Mouse (Mus musculus) lung, embryonic 15.5 days (tissue): ENCODE results near the gene Fkbp11. TPM values are rescaled to one million over a fixed set of nuclear protein-coding genes. Genes with fewer than 3 reads are reported as not detected.

Experiments
- ATAC-seq: fragments of 200-750 bp; cut with Nextera tagmentation; 2 replicates; pipeline ENCODE4 v1.8.0; 2017; ENCODE audit warnings: moderate number of reproducible peaks, borderline replicate concordance; ENCODE audit not compliant: low FRiP score, low TSS enrichment; ENCODE audit errors: extremely low read depth
- H3K27ac ChIP-seq: fragments of 300-500 bp; sonication (generic); 2 replicates; pipeline ENCODE4 v1.5.1; 2015; ENCODE audit warnings: moderate library complexity, mild to moderate bottlenecking, inconsistent platforms
- H3K27me3 ChIP-seq: fragments of 300-500 bp; sonication (generic); 2 replicates; pipeline ENCODE4 v1.6.1; 2015; ENCODE audit warnings: inconsistent platforms
- H3K36me3 ChIP-seq: fragments of 300-500 bp; sonication (generic); 2 replicates; pipeline ENCODE4 v1.6.1; 2015; ENCODE audit warnings: inconsistent platforms
- H3K4me1 ChIP-seq: fragments of 300-500 bp; sonication (generic); 2 replicates; pipeline ENCODE4 v1.6.1; 2015; ENCODE audit warnings: inconsistent platforms
- H3K4me2 ChIP-seq: fragments of 300-500 bp; sonication (generic); 2 replicates; pipeline ENCODE4 v1.6.1; 2015; ENCODE audit warnings: inconsistent platforms, mild to moderate bottlenecking, moderate library complexity
- H3K4me3 ChIP-seq: fragments of 300-500 bp; sonication (generic); 2 replicates; pipeline ENCODE4 v1.5.1; 2015; ENCODE audit warnings: mild to moderate bottlenecking, inconsistent platforms
- H3K9ac ChIP-seq: fragments of 300-500 bp; sonication (generic); 2 replicates; pipeline ENCODE4 v1.6.1; 2015; ENCODE audit warnings: inconsistent platforms
- H3K9me3 ChIP-seq: fragments of 300-500 bp; sonication (generic); 2 replicates; pipeline ENCODE4 v1.6.1; 2016; ENCODE audit warnings: inconsistent platforms
- WGBS: fragments of 180-500 bp; shearing (Covaris S2); methylation state at CpG from one replicate; pipeline ENCODE4 v1.1.7; 2015; 5-methylcytosine and 5-hydroxymethylcytosine counted together
- polyA plus RNA-seq: library from polyadenylated mRNA; unstranded; fragments of >200 nt; fragmentation: Nextera tagmentation; extraction: Ambion mirVana; gene quantifications from 2 replicates; pipeline ENCODE4 v1.2.1, GENCODE M21; 2015

Fkbp11 gene
- polyA plus RNA-seq, result 30.0 and 32.6 TPM in 2 replicates

DNA sequence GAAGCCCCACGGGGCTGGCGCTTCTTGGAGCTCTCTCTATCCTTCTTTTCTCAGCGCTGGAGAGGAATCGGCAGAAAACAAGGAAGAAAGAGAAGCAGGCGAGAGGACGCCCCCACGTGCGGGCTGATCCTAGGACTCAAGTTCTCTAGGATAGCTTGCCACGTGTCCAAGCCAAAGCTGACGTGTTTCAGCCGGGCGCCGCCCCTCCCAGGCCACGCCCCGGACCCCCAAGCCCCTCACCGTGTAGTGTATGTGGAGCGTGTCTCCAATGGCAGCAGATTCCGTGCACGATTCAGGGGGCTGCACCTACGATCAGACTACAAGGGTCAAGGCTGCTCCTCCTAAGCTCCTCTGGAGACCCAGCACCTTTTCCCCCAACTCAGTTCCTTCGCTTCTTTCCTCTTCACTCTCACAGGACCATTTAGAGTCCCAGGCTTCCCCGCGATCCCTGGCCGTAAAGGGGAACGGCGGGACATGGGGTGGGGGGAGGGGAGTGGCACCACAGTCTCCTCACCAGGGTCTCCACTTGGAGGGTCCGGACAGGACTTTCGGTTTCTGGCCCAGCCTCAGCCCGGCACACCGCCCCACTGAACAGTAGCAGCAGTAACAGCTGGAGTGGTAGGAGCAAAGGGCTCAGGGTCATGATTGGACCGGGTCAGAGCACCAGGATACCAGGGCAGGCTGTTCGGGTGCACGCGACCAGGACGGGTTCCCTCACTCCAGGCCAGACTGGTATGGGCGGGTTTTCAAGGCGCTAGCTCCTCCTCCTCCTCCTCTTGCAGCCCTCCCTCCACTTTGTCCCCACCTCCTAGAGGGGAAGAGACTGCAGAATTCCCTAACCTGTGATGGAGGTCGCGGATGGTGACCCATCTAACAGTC is at the start of gene Fkbp11:
Fkbp11 (minus strand) TSS at position 756 of the 879 bp plus-strand sequence.
- H3K4me2 ChIP-seq, result peak within 1 kb of the TSS; percentile 97
- peak; percentile 85 for ATAC-seq
- peaks cover 16% of the 10 kb centered on the region for H3K27me3 ChIP-seq
- H3K4me3 ChIP-seq, result peak within 1 kb of the TSS; percentile 60
- H3K9me3 ChIP-seq, result no peaks in the 10 kb centered on the region
- WGBS, result under 1% methylated on average over 39 of the region's 39 CpGs
- H3K4me1 ChIP-seq, result peaks cover 29% of the 10 kb centered on the region
- peak within 1 kb of the TSS; percentile 55 for H3K9ac ChIP-seq
- no peaks in the 10 kb centered on the region for H3K36me3 ChIP-seq
- no peak within 1 kb of the TSS for H3K27ac ChIP-seq

DNA sequence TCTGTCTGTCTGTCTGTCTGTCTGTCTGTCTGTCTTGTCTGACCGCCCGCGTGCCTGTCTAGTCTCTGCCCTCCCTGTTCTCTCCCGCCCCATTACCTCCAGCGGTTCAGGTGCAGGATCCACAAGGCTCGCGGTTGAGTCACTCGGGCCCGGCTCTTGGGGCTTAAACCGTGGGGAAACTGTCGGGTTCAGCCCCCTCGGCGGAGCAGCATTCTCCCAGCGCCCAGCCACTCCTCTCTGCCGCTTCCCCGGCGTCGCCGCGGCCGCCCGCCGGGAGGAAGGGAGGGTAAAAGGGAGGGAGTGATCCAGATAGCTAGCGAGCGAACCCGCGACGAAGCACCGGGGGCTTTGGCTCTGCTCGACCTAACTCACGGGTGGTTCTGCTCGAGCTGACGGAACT is 49.8 kb upstream of the Fkbp11 start, which contains the start of gene Wnt10b:
Wnt10b (minus strand) TSS at position 389 of the 400 bp plus-strand sequence.
- H3K4me3 ChIP-seq, result peak within 1 kb of the TSS; percentile 26
- no peaks in the 10 kb centered on the region for H3K36me3 ChIP-seq
- WGBS, result under 1% methylated on average over 24 of the region's 33 CpGs
- no peaks in the 10 kb centered on the region for H3K9me3 ChIP-seq
- peak within 1 kb of the TSS; percentile 46 for H3K4me2 ChIP-seq
- peaks cover 98% of the 10 kb centered on the region for H3K27me3 ChIP-seq
- no peak within 1 kb of the TSS for H3K27ac ChIP-seq
- H3K4me1 ChIP-seq, result peaks cover 35% of the 10 kb centered on the region
- H3K9ac ChIP-seq, result no peak within 1 kb of the TSS; the same call in 1 of the 2 replicates
- ATAC-seq, result no peak

DNA sequence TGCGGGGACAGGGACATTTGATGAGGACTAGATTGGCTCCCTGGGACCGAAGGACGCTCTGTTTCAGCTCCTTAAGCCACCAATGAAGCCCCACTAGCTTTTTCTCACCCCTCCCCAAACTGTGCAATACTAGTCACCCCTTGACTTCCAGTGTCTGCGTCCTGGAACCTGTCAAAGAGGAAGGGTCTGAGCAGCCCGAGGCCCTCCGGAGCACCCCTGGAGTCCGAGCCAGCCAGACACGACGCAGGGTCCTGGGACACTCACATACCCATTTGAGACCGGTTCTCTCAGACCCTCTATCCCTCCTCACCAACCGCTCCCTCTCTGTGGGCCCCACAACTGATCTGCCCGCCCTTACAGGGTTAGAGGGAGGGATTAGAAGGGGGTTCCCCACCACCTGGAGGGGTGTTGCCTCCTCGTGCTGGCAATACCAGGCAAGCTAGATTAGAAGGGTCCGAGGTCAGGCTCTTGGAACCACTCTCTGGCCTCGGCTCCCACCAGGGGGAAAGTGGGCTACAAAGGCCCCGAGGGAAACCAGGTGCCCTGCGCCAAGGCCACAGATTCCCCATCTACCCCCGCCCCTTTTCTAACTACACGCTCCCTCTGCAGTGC is 49.1 kb upstream of the Fkbp11 start:
- Histone ChIP-seq H3K9me3 (no peaks in the 10 kb centered on the region), H3K4me2 (peak overlapping the region; percentile 53; the same call in 1 of the 2 replicates), H3K9ac (no peak overlapping the region), H3K27me3 (peaks cover 100% of the 10 kb centered on the region), H3K4me3 (0 out of 2 replicates have a peak overlapping the region, but pooled peaks have one; percentile 26), H3K27ac (no peak overlapping the region), H3K4me1 (peaks cover 42% of the 10 kb centered on the region), H3K36me3 (no peaks in the 10 kb centered on the region)
- no peak for ATAC-seq
- WGBS, result 3% methylated on average over 19 of the region's 19 CpGs

DNA sequence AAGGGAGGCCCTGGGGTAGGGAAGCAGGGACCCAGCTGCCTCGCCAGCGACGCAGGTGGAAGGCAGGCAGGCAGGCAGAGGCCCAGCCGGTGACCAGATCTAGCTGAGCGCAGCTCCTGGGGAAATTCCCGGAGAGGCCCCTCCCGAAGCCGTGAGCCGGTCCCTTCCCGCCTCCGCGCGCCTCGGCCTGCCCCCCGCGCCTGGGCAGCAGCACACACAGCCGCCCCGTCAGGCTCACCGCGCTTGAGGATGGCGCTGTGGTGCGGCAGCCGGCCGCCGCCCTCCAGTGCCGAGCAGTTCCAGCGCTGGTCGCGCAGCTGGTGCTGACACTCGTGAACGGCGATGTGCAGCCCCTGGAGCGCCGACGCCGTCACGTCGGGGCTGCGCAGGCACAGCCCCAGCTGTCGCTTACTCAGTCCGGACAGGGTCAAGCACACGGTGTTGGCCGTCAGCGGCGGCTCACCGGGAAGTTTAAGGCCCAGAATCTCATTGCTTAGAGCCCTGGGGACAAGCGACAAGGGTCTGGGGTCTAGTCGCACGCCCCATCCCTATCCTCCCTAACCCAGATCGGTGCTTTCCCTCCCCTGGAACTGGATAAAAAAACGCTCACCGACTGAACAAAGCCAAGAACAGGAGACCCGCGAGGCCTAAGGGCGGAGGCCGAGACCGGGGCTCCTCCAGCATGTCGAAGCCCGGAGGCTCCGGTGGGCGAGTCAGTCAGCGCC is 48.4 kb upstream of the Fkbp11 start:
- Histone ChIP-seq H3K27ac (no peak overlapping the region), H3K4me2 (peak overlapping the region; percentile 53), H3K4me1 (peaks cover 45% of the 10 kb centered on the region), H3K36me3 (no peaks in the 10 kb centered on the region), H3K27me3 (peaks cover 100% of the 10 kb centered on the region), H3K9me3 (no peaks in the 10 kb centered on the region), H3K4me3 (peak overlapping the region; percentile 28), H3K9ac (no peak overlapping the region)
- WGBS, result 2% methylated on average over 52 of the region's 62 CpGs
- ATAC-seq, result peak; percentile 36; the same call in 1 of the 2 replicates

DNA sequence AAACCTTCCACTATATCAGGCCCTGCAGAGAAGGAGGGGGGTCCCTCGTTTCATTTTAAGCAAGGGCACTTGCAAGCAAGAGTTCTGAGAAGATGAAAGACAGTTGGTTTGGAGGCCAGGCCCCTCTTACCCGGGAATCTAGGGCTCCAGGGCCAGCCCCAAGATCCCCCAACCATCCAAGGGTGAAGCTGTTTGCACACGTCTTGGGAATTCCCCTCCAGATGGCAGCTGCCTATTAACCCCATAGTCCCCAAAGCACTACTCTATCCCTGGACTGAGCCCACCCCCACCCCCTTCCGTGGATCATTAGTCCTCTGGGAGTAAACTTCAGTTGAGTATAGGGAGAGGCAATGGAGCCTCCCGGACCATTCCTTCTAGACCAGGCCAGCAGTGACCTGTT is 47.5 kb upstream of the Fkbp11 start:
- ATAC-seq, result no peak
- Histone ChIP-seq H3K9ac (no peak overlapping the region), H3K9me3 (no peaks in the 10 kb centered on the region), H3K4me1 (peaks cover 45% of the 10 kb centered on the region), H3K27me3 (peaks cover 100% of the 10 kb centered on the region), H3K4me2 (peak overlapping the region; percentile 53; the same call in 1 of the 2 replicates), H3K36me3 (no peaks in the 10 kb centered on the region), H3K27ac (no peak overlapping the region), H3K4me3 (no peak overlapping the region)
- WGBS, result 6% methylated on average over 5 of the region's 5 CpGs

DNA sequence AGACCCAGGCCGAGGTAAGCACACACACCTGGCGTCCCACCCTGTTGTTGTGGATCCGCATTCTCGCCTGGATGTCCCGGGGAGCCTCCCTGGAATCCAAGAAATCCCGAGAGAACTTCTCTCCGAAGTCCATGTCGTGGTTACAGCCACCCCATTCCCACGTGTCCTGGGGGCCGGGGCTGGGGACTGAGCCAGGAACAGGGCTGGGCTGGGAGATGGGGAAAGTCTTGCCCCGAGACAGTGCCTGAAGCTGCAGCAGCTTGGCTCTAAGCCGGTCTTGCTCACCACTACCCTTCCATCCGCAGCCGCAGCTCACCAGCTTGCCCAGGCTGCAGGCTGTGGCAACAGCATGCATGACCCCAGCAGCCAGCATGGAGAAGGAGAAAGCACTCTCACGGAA is 46.1 kb upstream of the Fkbp11 start:
- ATAC-seq, result no peak
- H3K9ac ChIP-seq, result no peak overlapping the region
- no peak overlapping the region for H3K27ac ChIP-seq
- peaks cover 45% of the 10 kb centered on the region for H3K4me1 ChIP-seq
- no peaks in the 10 kb centered on the region for H3K9me3 ChIP-seq
- no peak overlapping the region for H3K4me2 ChIP-seq
- peaks cover 99% of the 10 kb centered on the region for H3K27me3 ChIP-seq
- H3K36me3 ChIP-seq, result no peaks in the 10 kb centered on the region
- no peak overlapping the region for H3K4me3 ChIP-seq
- 22% methylated on average over 15 of the region's 15 CpGs for whole genome bisulfite sequencing

DNA sequence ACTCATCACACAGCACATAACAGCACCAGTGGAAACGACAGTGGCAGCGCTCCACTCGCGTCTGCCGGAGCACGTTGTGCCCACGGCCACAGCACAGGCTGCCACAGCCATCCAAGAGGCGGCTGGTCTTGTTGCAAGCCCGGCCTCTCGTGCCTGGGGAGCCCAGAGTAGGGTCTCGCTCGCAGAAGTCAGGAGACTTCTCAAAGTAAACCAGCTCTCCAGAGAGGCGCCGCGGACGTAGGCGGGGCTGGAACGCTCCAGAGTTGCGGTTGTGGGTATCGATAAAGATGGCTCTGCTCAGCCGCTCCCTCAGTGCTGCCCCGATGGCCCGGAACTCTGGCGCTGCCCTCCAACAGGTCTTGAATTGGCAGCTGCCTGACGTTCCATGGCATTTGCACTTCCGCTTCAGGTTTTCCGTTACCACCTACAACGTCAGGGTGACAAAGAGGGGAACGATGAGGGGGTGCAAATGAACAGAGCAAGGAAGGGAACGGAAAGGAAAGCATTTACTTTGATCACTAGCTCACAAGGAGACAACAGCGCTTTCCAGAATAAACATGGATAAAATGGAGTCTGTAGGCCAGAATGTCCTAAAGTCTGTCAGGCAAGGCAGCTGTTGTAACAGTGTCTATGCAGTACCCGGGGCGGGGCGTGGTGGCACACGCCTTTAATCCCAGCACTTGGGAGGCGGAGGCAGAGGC is 44.7 kb upstream of the Fkbp11 start:
- H3K9me3 ChIP-seq, result no peaks in the 10 kb centered on the region
- WGBS, result 3% methylated on average over 36 of the region's 36 CpGs
- H3K4me1 ChIP-seq, result peaks cover 36% of the 10 kb centered on the region
- peak overlapping the region; percentile 26 for H3K9ac ChIP-seq
- peaks cover 85% of the 10 kb centered on the region for H3K27me3 ChIP-seq
- ATAC-seq, result no peak
- H3K4me3 ChIP-seq, result peak overlapping the region; percentile 37
- peak overlapping the region; percentile 80 for H3K4me2 ChIP-seq
- H3K27ac ChIP-seq, result no peak overlapping the region
- no peaks in the 10 kb centered on the region for H3K36me3 ChIP-seq

DNA sequence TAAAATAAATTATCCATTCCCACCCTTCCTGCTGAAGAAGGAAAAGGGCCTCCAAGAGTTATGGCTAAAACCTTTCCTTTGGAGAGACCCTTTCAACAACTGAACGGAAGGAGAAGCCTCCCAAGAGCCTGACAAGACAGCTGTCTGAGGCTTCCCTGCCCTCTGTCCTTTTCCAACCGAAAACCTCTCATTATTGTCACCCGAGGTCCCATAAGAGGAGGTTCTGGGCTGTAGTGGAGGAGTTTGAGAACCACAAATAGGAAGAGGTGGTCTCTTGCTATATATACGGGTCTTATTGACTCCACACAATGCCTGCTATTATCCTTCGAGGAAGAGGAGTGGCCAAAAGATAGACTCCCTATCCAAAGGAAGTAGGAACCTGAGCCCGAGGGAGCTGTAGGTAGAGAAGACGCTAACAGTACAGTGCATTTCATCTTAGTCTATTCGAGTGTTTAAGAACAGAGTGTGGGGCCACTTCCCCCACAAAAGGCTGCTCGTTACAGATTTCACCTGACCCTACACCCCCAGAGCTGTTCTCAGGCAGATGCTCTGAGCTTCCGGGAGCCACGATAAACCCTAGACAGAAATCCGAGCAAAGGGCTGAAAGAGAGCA is 43.9 kb upstream of the Fkbp11 start:
- no peak for ATAC-seq
- no peaks in the 10 kb centered on the region for H3K36me3 ChIP-seq
- peaks cover 78% of the 10 kb centered on the region for H3K27me3 ChIP-seq
- H3K9me3 ChIP-seq, result no peaks in the 10 kb centered on the region
- H3K4me2 ChIP-seq, result peak overlapping the region; percentile 80
- no peak overlapping the region for H3K27ac ChIP-seq
- peaks cover 29% of the 10 kb centered on the region for H3K4me1 ChIP-seq
- WGBS, result 8% methylated on average over 12 of the region's 12 CpGs
- H3K9ac ChIP-seq, result no peak overlapping the region; the same call in 1 of the 2 replicates
- peak overlapping the region; percentile 37 for H3K4me3 ChIP-seq

DNA sequence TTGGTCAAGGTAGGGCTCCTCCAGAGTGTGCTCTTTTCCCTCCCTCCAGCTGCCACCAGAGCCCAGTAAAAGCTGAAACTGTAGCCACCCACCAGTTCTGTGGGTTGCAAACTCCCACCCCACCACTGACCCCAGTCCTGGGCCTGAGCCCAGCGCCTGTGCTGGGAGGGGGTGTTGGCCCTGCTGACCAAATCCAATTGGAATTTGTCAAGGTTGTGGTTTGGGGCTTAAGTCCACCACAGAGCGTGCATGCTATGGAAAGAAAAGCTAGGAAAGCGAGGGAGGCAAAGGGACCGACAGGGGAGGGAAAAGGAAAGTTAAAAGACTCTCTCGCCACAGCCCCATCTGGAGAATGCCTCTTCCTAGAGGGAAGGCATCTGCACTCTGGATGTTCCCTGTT is 40.3 kb upstream of the Fkbp11 start:
- H3K9ac ChIP-seq, result no peak overlapping the region
- H3K27me3 ChIP-seq, result peaks cover 44% of the 10 kb centered on the region
- H3K4me2 ChIP-seq, result no peak overlapping the region
- 32% methylated on average over 5 of the region's 5 CpGs for WGBS
- H3K27ac ChIP-seq, result no peak overlapping the region
- ATAC-seq, result no peak
- no peaks in the 10 kb centered on the region for H3K36me3 ChIP-seq
- no peaks in the 10 kb centered on the region for H3K9me3 ChIP-seq
- peaks cover 18% of the 10 kb centered on the region for H3K4me1 ChIP-seq
- H3K4me3 ChIP-seq, result no peak overlapping the region

DNA sequence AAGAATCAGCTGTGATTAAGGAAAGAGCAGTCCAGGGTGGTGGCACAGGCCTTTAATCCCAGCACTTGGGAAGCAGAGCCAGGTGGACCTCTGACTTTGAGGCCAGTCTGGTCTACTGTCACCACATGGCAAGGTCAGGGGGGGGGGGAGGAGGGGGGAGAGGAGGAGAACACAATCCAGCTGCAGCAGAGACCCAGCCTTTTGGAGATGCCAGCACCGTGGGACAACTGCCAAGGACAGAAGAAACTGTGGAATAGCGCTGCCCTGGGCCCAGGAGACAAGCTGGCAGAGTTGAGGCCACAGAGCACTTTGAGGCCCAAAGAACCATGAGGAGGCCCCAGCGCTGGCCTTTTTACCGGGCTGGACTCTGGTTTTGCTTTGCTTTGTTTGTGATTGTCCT is 37.9 kb upstream of the Fkbp11 start:
- Histone ChIP-seq H3K27ac (no peak overlapping the region), H3K27me3 (peaks cover 21% of the 10 kb centered on the region; the same call in 1 of the 2 replicates), H3K4me3 (no peak overlapping the region), H3K4me1 (peaks cover 16% of the 10 kb centered on the region), H3K4me2 (no peak overlapping the region), H3K36me3 (0 out of 2 replicates have a peak, but pooled peaks cover 3% of the 10 kb centered on the region), H3K9me3 (no peaks in the 10 kb centered on the region), H3K9ac (no peak overlapping the region)
- no peak for ATAC-seq
- WGBS, result 54% methylated on average over 4 of the region's 4 CpGs
